Mouse (Mus musculus) urinary bladder, adult 2 months (tissue): ENCODE results near the gene Diras2. TPM values are rescaled to one million over a fixed set of nuclear protein-coding genes. Genes with fewer than 3 reads are reported as not detected.

ENCODE experiments used
- DNase-seq: peaks from one replicate; pipeline ENCODE4 v3.0.0; 2022; ENCODE audit warnings: low spot score
- polyA plus RNA-seq: library from polyadenylated mRNA; depleted of rRNA; stranded (reverse); fragments of >200 nt; gene quantifications from 2 replicates; pipeline ENCODE4 v1.2.3, GENCODE M21; 2012; rRNA removed

Gene Diras2
- 6.0 and 9.8 TPM in 2 replicates for polyA plus RNA-seq

DNA sequence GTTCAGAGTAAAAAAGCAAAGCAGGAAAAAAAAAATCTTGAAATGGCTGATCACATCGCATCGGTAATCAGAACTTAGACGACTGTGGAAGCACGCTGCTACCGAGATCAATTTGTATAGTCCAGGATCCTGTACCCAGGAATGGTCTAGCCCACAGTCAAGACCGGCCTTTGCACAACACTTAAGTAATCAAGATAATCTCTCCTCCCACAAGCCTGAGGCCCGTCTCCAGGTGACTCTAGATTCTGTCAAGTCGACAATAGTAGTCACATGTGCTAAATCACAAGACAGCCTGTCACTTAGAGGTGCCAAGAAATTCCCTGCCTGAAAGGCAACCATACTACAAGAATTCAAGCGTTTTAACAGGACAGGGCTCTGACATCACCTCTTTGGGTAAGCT is at the start of gene Diras2:
TSS of gene Diras2 (minus strand) at position 159 of the 400 bp plus-strand sequence.
- DNase-seq = no peak

DNA sequence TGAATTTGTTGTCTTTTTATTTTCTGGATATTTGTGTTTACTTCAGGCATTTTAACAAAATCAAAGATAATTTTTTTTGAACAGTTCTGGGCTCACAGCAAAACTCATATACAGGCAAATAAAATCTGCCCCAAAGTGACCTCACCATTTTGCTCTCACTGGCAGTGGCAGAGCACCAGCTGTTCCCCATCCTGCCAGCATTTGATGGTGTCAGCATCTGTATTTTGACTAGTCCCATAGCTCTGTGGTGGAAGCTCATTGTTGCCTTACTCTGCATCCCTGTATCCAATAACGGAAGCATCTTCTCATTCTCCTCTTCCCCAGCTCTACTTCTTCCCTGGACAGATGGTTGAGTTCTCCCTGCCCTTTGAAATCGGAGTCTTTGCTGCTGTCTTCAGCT is 47.7 kb upstream of the Diras2 start:
- DNase-seq = no peak

DNA sequence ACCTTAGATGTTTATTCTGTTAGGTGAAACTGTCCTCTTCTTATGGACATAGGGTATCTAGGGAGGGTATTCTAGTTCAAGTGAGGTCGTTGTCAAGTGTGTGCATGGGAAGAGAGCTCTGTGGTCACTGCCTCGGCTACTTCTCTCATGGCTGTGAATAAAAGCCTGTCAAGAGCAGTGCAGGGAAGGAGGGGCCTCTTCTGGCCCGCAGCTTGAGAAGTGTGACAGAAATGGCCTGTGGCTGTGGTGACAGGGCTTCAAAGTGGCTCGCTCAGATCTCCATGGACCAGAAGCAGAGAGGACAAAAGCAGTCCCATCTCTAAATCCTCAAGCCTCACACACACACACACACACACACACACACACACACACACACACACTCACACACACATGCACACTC is 46.9 kb upstream of the Diras2 start:
- DNase-seq = no peak

DNA sequence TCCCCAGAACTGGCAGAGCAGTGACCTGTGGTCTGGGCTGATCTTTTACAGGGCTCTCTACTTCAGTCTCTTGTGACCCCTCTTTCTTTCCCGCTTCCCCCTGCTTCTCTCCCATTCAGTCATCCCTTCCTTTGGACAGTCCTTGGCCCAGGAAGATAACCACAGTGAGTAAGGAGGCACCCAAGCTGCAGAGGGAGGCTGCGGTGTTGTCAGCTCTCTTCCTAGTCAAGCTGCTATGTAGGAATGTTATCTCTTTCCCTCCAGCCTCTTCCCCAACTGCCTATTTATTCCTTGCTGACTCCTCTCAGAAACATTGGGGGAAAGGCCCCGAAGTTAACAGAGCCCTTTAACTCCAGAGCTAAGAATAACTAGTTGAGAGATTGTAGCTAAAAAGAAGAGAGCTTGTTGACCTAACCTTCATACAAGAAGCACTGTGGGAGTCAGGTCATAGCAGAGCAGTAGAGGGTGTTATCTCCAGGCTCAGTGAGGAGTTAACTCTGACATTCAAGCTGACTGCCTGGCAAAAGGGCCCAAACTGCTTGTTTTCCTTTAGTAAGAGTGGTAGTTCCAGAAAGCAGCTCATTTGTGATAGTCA is 46.3 kb upstream of the Diras2 start:
- DNase-seq = no peak

DNA sequence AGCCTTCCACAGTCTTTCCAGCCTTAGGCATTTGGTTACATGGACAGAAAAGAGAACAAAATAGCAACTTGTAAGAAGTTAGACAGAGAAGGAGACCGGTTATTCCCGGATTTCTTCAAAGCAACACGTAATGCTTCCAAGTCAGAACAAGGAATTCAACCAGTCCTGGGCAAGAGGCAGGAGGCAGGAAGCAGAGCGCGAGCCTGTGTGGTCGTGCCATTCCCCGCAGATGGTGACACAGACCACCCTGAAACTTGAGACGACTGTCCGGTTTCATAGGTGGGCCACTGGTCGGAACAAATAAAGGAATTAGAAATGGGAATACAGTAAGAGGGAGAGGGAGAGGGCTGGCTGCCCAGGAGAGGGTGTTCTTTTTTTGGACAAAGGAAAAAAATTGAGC is 45.8 kb upstream of the Diras2 start:
- no peak for DNase-seq

DNA sequence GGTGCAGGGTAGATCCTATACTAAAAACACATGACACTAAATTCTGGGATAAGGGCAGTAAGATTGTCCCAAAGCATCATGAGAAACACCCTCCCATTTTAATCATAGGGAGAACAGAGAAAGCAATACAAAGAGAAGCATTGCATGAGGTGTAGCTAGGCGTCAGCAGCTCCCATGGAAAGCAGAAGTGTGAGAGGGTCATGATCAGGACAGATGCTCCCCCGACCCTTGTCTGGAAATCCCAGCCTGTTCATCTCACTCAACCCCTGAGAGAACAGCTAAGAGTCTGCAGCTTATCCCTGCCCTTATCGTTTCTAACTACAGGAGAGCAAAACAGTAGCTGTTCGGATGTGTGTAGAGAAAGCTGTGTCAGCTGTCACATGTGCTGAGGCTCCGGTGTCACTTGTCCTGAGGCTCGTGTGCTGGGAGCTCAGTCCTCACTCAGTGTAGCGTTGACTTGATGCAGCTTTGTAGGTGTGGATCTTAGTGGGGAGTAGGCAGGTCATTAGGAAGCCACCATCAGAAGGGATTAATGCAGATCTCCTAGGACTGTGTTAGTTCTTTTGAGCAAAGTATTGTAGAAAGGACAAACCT is 45.0 kb upstream of the Diras2 start:
- no peak for DNase-seq

DNA sequence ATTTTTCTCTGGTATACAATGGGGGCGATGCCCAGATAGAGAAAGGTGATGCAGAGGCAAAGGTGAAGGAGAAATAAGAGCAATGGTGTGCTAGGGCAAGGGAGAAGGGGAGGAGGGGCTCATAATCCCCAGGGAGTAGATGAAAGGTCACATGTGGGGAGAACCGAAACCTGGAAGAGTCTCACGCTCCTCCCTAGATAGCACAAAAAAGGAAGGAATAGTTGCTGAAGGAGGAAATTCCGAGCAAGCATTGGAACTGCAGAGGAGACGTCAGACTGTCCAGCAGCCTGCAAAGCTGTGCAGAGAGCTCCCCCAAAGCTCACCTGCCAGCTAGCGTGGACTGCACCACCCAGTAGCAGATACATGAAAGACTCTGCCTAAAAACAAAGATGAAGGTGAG is 44.4 kb upstream of the Diras2 start:
- no peak for DNase-seq

DNA sequence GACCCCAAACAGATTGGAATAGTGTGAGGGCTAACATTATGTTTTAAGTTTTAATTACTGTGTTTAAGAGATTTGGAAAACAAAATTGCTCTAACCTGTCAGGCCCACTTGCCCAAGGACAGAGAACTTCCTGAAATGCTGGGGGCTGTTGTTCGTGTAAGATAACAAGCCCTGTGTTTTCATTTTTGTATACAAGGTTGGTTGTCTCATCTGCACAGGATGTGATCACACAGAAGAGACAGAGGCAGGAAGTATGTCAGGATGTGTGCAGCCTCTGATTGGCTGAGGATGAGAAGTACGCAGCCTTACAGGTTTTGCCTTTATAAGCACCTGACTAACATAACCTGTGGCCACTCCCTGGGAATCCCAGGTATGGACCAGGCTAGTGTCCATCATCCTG is 43.2 kb upstream of the Diras2 start:
- no peak for DNase-seq

DNA sequence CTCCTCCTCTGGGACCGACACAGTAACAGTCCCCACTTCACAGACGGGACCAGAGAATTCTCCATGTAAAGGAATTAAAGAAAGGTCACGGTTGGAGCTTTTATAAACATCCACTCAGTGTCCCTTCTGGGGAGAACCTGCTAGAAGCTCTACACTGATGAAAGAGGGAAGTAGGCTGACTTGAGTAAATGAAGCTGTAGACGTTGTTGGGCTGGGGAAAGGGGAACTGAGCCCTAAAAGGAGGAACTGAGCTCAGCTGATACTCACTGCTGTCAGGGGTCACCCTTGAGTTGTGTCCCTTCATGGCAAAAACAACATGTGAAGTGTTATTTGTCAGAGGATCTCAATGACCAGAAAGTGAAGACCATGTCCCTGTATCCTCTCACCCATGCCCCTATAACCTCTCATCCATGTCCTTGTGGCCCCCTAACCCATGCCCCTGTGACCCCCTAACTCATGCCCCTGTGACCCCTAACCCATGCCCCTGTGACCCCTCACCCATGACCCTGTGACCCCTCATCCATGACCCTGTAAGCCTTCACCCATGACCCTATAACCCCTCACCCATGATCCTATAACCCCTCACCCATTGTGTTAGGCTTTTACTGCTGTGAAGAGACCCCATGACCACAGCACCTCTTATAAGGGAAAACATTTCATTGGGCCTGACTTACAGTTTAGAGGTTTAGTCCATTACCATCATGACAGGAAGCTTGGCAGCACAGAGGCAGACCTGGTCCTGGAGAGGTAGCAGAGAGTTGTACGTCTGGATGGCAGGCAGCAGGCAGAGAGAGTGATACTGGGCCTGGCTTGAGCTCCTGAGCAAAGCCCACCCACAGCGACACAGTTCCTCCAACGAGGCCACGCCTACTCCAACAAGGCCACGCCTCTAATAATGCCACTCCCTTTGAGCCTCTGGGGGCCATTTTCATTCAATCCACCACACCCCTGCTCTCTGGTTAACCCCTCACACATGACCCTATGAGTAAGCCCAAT is 41.7 kb upstream of the Diras2 start:
- no peak for DNase-seq

DNA sequence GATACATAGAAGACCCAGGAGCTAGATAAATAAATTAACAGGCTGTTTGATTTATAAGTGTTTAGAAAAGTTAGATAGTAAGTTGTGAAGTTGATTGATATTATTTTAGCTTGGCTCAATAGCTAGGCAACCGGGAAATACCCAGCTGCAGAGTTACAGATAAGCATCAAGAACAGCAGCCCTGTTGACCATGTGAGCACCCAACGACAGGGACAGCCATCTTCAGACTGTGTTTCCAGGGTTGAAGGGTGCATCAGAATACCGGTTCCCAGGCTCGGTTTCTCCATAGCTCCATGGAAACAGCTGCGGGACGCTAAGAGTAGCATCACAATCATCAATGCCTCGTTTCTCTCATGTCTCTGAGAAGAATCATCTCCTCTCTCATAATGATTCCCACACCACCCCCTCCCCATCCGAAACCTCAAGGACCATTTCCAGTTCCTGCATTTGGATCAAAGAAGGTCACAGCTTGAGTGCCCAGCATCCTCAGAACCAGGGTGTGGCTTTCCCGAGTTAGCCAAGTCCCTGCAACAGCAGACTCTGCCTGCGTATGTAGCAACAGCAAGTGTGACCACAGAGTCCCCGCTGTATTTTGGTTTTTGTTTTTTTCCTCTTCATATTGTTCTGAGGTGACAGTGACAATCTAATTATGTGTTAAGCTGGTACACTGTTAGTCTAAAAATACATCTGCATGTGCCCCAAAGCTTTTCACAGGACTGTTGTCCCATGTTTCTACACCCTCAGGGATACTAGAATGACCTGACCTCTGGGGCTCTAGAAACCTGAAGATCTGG is 40.7 kb upstream of the Diras2 start:
- DNase-seq = no peak

DNA sequence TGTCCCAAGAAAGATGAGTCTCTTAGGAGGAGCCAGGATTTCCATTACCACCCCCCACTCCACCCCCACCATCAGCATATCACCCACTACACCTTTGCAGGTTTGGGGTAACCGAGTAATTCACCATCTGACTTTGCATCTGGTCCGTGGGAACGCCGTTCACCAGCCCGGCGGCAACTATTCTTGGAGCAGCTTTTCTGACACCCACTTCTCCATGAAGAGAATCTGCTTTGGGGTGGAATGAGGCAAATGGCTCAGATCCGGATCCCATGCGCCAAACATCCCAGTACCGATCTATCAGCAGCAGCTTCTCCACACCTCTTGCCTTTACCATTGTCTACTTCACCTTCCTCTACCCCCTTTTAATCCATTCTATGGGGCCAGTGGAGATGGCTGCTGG is 39.2 kb upstream of the Diras2 start:
- DNase-seq = no peak

DNA sequence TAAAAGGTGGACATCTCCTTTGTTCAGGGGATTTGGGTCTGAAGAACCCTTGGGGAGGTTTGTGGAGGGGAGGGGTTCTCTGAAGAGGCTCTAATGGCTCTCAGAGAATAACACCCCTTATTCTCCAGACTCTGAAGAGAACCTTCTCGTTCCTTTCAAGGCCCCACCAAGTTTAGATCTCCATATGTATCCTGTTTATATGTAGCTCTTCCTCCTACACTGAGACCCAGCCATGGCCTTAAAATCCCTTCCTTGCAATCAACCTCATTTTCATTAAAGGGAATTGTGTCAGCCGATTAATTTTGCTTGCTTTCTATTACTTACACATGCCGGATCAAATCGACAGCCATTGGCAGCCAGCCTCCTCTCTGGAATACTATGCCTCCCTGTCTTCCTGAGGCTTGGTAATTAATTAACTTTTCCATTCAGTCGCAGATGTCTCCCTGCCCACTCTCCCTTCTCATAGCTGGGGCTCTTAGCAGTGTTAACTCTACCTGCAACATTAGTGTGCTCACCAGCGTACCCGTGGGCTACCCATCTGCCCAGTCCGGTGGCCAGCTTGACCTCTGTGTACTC is 38.2 kb upstream of the Diras2 start:
- no peak for DNase-seq

DNA sequence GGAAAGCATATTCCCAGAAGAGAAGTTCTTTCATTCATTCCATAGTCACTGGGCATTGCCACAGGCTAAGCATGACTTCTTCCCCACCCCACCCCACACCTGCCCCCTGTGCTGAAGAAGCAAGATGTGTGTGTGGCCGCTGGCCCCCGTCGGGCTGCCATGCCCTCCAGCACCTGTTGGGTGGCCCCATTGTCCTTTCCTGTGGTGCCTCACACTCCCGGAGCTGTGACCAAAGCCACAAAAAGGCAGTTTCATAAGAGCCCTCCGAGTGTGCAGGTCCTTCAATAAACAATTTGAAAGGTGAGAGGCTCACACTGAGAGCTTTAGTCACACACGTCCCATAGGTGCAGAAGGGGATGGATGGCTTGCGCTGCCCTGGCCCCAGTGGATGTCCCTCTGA is 35.7 kb upstream of the Diras2 start:
- DNase-seq = no peak

DNA sequence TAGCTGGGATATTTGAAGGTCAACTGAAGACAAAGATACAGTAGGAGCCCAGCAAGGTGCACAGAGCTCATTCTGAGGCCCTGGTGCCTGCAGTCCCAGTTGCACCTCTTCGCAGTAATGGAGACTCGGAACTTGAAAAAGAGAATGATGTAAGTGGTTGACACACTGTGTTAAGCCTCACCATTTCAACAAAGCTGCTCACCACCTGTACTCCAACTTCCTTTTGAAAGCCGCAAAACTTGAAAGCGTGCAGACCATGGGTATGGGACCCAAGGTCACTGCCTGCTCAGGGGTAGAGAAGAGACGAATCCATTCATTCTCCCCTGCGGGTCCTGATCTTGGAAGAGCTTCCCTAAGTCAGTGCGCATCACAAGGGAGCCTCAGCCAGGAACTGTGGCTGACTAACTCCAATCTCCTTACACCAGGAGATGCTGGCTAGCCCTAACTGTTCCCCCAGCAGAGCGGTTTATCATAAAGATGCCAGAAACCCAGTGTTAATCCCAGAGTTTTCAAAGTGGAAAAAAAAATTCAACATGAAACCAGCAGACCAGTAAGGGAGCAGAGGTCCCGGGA is 35.2 kb upstream of the Diras2 start:
- no peak for DNase-seq

DNA sequence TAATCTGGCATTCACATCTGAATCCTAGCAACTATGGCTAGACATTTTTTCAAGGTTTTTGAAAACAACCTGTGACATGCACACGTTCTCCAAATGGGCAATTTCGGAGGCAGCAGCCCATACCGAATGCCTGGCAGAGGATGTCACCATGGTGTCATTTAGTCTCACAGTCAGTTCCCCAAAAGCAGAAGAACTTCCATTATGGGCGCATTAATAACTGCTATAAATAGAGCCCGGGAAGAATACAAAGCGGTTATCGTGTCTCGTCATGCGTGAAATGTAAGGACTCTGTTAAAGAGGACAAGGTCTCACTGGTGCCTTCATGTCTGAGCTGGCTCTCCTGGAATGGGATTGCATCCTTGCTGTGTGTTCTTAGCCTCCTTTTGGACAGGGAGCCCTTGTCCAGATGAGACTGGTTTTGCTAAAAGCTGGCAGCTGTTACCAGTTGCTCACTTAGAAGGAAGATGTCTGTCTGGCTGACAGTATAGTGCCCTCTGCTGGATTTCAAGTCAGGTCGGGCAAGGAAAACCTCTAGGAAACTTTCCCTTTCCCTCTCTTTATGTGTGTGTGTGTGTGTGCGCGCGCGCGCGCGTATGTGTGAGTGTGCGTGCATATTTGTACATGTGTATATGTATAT is 34.1 kb upstream of the Diras2 start:
- DNase-seq = no peak

DNA sequence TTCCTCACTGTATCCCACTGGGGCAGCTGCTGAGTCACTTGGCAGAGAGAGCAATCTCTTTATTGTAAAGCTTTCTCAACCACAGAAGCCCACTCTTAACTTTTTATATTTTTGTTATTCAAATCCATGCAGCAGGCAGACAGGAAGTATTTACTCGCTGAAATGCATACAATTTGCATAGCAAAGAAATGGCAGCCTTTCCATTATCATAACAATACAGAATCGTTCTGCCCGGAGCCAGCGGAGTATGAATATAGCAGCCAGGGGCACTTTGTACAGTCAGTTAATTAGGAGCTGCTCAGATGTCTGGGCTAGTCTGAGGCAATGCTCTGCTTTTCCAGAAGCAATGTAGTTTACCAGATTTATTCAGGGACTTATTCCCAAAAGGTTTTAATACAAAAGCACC is 31.1 kb upstream of the Diras2 start:
- DNase-seq = no peak

DNA sequence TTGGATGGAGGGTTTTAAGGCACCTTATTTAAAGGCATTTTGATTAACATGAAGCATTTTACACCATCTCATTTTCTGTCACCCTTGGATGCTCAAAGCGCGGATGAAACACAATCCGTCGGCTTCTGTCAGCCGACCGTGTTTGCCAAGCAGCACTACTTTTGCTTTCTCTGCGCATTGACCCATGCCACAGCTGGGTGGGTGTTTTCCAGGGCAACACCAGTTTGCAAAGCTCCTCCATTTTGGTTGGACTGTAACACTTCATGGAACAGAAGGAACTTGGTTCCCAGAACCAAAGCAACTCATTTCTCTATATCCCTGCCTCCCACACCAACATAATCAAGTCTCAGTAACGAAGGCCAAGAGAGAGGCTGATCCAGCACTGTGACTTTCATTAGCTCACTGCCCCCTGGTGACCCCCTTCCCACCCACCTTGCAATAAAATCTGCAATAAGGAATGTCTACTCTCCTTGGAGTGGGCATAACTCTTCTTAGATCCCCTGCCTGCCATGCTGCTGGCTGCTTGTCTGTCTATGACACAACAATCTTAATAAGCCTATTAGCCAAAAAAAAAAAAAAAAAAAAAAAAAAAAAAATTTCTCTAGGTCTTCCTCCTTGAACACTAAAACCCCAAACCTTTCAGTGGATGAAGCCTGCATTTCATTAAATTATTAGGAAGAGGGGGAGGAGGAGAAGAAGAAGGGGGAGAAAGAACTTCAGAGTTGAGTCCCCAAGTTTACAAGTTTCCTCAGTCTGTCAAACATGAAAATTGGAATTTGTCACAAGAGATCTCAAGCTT is 30.5 kb upstream of the Diras2 start:
- no peak for DNase-seq

DNA sequence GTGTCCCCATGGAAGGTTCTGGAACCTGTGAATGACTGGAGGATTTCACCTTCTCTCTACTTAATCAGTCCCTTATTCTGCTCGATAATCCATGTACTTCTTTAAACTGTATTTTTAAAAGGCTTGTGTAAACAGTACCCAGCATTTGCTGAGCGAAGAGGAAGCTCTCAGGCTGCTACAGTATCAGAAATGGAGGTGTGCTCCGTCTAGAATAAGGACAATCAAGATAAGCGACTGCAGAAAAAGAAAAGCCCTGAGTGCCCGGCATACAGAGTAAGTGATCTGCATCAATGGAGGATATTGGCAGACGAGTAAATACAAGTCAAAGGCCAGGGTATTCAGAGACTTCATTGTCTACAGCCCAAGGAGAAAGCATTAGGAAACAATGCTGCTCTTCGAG is 26.3 kb upstream of the Diras2 start:
- no peak for DNase-seq

DNA sequence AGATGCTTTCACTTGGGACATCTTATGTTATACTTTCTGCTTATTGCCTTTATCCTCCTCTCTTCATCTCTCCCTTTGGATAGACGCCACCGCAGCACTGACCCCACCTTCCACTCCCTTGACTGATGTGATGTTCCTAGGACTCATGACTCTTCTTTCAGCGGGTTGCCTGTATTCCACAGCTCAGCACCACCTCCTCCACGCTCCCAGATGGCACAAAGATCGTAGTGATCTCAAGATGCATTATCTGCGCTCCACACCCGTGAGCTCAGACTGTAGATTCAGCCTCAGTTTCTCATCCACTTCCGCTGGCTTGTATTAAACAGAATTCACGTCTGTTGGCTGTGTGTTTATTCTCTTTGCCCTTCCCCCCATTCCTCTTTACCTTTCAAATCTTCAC is 23.6 kb upstream of the Diras2 start:
- no peak for DNase-seq
